Mouse (Mus musculus) liver, adult 2 months (tissue): ENCODE results near the gene Anapc16. TPM values are rescaled to one million over a fixed set of nuclear protein-coding genes. Genes with fewer than 3 reads are reported as not detected.

Source experiments
- DNase-seq: peaks from one replicate; pipeline ENCODE4 v3.0.0-alpha.2; 2011; ENCODE audit warnings: low read depth, low spot score; ENCODE audit errors: extremely low read depth
- H3K27ac ChIP-seq: fragments of 200-500 bp; replicated peaks from 2 replicates; pipeline ENCODE4 v1.5.1; 2012; ENCODE audit warnings: low read depth, mild to moderate bottlenecking, control low read depth, inconsistent platforms, low read length; ENCODE audit not compliant: insufficient read depth
- H3K27me3 ChIP-seq: fragments of 200-500 bp; 2 replicates; pipeline ENCODE4 v1.6.1; 2012; ENCODE audit warnings: mild to moderate bottlenecking, moderate library complexity, low read length, inconsistent platforms; ENCODE audit not compliant: control insufficient read depth, insufficient read depth
- H3K36me3 ChIP-seq: fragments of 200-500 bp; 2 replicates; pipeline ENCODE4 v1.6.1; 2012; ENCODE audit warnings: low read length, inconsistent platforms; ENCODE audit not compliant: control insufficient read depth, insufficient read depth
- H3K4me1 ChIP-seq: fragments of 200-500 bp; 2 replicates; pipeline ENCODE4 v1.6.1; 2011; ENCODE audit warnings: low read length; ENCODE audit not compliant: control insufficient read depth, insufficient read depth
- H3K4me3 ChIP-seq: fragments of 200-500 bp; 2 replicates; pipeline ENCODE4 v1.5.1; 2011; ENCODE audit warnings: low read depth, mild to moderate bottlenecking, control low read depth, low read length, moderate library complexity; ENCODE audit not compliant: insufficient read depth
- H3K79me2 ChIP-seq: fragments of 200-500 bp; 2 replicates; pipeline ENCODE4 v1.6.1; 2012; ENCODE audit warnings: inconsistent platforms, mild to moderate bottlenecking, low read length, moderate library complexity; ENCODE audit not compliant: control insufficient read depth, insufficient read depth
- H3K9ac ChIP-seq: fragments of 200-500 bp; 2 replicates; pipeline ENCODE4 v1.6.1; 2012; ENCODE audit warnings: low read depth, mild to moderate bottlenecking, control low read depth, inconsistent platforms, low read length
- CTCF ChIP-seq: fragments of 200-500 bp; IDR thresholded peaks from 2 replicates; pipeline ENCODE4 v1.5.1; 2011; ENCODE audit warnings: low read depth, low read length, control low read depth
- POLR2A ChIP-seq: fragments of 200-500 bp; IDR thresholded peaks from 2 replicates; pipeline ENCODE4 v1.6.1; 2011; ENCODE audit warnings: low read length, control low read depth; ENCODE audit not compliant: insufficient read depth; ENCODE audit errors: extremely low read depth
- WGBS: fragments of 180-500 bp; shearing (Covaris S2); methylation state at CpG from one replicate; pipeline ENCODE4 v1.1.7; 2018; 5-methylcytosine and 5-hydroxymethylcytosine counted together
- polyA plus RNA-seq: library from polyadenylated mRNA; depleted of rRNA; stranded (reverse); fragments of >200 nt; gene quantifications from 2 replicates; pipeline ENCODE4 v1.2.3, GENCODE M21; 2012
- total RNA-seq: library from RNA; depleted of rRNA; stranded (reverse); fragments of >200 nt; gene quantifications from 2 replicates; pipeline ENCODE4 v1.2.3, GENCODE M21; 2014

The Anapc16 gene
- total and polyA plus RNA-seq, 2 experiments = 22.8 to 48.9 TPM

DNA sequence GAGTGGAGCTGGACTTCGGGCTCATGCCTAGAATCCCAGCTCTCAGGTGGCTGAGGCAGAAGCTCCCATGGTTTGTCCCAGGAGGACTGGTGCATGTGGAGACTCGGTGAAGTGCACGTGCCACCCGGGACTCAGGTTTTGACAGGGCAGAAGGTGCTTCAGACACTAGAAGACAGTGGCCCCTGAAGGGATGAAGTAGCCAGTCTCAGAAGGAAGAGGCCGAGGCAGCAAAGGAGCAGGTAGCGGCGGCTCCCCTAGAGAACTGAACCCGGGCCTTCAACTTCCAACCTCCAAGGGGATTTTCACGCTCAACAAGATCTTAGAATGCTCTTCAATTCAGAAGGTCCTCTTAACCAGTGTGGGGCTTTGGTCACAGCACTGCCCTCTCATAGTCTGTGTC, 12.5 kb downstream of the Anapc16 start:
- WGBS = 98% methylated on average over 9 of the region's 9 CpGs
- H3K4me1 ChIP-seq = peaks cover 12% of the 10 kb centered on the region
- TF ChIP-seq POLR2A = no peak
- TF ChIP-seq CTCF = no peak
- no peak for DNase-seq
- peaks cover 42% of the 10 kb centered on the region for H3K36me3 ChIP-seq
- no peak overlapping the region for H3K4me3 ChIP-seq
- no peak overlapping the region for H3K9ac ChIP-seq
- H3K79me2 ChIP-seq = no peaks in the 10 kb centered on the region; the same call in 1 of the 2 replicates
- no peaks in the 10 kb centered on the region for H3K27me3 ChIP-seq
- H3K27ac ChIP-seq = peak overlapping the region; percentile 60; the same call in 1 of the 2 replicates

GRCm38 (mm10) chr10:59988036-59988435, 14.9 kb downstream of the Anapc16 start:
- Histone ChIP-seq H3K9ac (no peak overlapping the region), H3K4me3 (no peak overlapping the region), H3K27me3 (no peaks in the 10 kb centered on the region), H3K4me1 (peaks cover 12% of the 10 kb centered on the region), H3K36me3 (peaks cover 30% of the 10 kb centered on the region), H3K79me2 (no peaks in the 10 kb centered on the region), H3K27ac (no peak overlapping the region)
- WGBS = 76% methylated on average over 4 of the region's 4 CpGs
- TF ChIP-seq CTCF (no peak), POLR2A (no peak)
- DNase-seq = no peak

DNA sequence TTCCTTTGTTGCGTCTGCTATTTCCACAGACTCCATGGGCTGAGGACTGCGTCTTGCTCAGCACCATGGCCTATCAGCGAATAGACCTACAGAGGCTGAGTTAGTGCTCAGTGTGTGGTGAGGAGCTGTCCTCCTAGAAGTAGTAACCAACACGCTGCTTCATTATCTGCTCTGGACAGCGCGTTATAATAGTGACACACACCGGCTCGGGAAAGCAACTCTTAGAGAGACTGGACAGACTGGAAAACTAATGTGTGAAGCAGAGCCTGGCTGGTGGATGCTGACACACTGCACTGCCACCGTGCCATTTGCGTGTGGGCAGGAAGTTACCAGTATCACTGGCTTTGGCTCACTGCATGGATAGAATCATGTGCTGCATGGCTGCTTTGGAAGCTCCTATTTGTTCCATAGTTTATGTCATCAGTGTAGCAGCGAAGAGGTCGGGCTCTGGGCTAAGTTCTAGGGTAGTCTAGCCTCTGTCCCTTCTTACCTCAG, 20.5 kb downstream of the Anapc16 start:
- no peaks in the 10 kb centered on the region for H3K36me3 ChIP-seq
- no peak for DNase-seq

GRCm38 (mm10) chr10:59981792-59982191, 21.1 kb downstream of the Anapc16 start:
- H3K27ac ChIP-seq = 0 out of 2 replicates have a peak overlapping the region, but pooled peaks have one; percentile 27

More for the DNA sequence above, 20.5 kb downstream of the Anapc16 start:
- Histone ChIP-seq H3K27me3 (no peaks in the 10 kb centered on the region), H3K79me2 (no peaks in the 10 kb centered on the region), H3K27ac (no peak overlapping the region), H3K9ac (no peak overlapping the region), H3K4me3 (no peak overlapping the region), H3K4me1 (peaks cover 19% of the 10 kb centered on the region)
- WGBS = 91% methylated on average over 12 of the region's 12 CpGs
- TF ChIP-seq POLR2A = no peak
- no peak for TF ChIP-seq CTCF

DNA sequence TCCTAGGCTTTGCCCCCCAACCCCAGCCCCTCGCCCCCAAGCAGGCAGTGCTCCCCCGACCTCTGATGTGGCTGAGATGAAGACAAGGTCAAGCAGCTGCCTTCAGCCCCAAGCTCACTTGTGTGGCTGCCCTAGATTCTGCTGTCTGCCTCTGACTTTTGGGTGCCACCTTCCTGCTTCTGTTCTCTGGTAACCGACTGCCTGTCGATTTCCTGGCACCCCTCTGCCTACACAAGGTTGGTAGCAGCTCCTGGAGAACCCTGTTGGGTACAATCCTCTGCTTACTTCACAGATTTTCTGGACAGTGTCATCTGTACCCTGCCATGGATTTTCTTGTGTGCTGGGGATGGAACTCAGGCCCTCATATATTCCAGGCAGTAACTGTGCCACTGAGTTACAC, 21.6 kb downstream of the Anapc16 start:
- Histone ChIP-seq H3K27me3 (no peaks in the 10 kb centered on the region), H3K9ac (no peak overlapping the region), H3K4me3 (no peak overlapping the region), H3K36me3 (no peaks in the 10 kb centered on the region), H3K27ac (0 out of 2 replicates have a peak overlapping the region, but pooled peaks have one; percentile 27), H3K4me1 (peaks cover 19% of the 10 kb centered on the region), H3K79me2 (no peaks in the 10 kb centered on the region)
- 75% methylated on average over 4 of the region's 4 CpGs for WGBS
- no peak for DNase-seq
- TF ChIP-seq CTCF (no peak), POLR2A (no peak)

More at GRCm38 (mm10) chr10:59981792-59982191, 21.1 kb downstream of the Anapc16 start:
- no peaks in the 10 kb centered on the region for H3K79me2 ChIP-seq
- no peaks in the 10 kb centered on the region for H3K27me3 ChIP-seq
- H3K4me1 ChIP-seq = peaks cover 19% of the 10 kb centered on the region
- TF ChIP-seq CTCF (no peak), POLR2A (no peak)
- WGBS = 88% methylated on average over 9 of the region's 9 CpGs
- no peaks in the 10 kb centered on the region for H3K36me3 ChIP-seq
- no peak for DNase-seq
- H3K4me3 ChIP-seq = no peak overlapping the region
- H3K9ac ChIP-seq = no peak overlapping the region

- Histone ChIP-seq H3K27ac (peak overlapping the region; percentile 53), H3K36me3 (no peaks in the 10 kb centered on the region), H3K4me1 (peaks cover 19% of the 10 kb centered on the region), H3K9ac (peak overlapping the region; percentile 1), H3K4me3 (no peak overlapping the region), H3K79me2 (no peaks in the 10 kb centered on the region), H3K27me3 (no peaks in the 10 kb centered on the region)
- TF ChIP-seq CTCF = no peak
- TF ChIP-seq POLR2A = no peak
- 68% methylated on average over 6 of the region's 6 CpGs for WGBS
- no peak for DNase-seq
Measured at GRCm38 (mm10) chr10:59980815-59981244, 22.1 kb downstream of the Anapc16 start.
